Mouse (Mus musculus) subcutaneous adipose tissue, adult 2 months (tissue): ENCODE data around the gene Fam107a. TPM values are rescaled to one million over a fixed set of nuclear protein-coding genes. Genes with fewer than 3 reads are reported as not detected.

ENCODE experiments used
- polyA plus RNA-seq: library from polyadenylated mRNA; depleted of rRNA; stranded (reverse); fragments of >200 nt; gene quantifications from 2 replicates; pipeline ENCODE4 v1.2.3, GENCODE M21; 2012; ENCODE audit warnings: low replicate concordance; rRNA removed

Gene Fam107a
- polyA plus RNA-seq: 1.1 and 6.1 TPM in 2 replicates

DNA sequence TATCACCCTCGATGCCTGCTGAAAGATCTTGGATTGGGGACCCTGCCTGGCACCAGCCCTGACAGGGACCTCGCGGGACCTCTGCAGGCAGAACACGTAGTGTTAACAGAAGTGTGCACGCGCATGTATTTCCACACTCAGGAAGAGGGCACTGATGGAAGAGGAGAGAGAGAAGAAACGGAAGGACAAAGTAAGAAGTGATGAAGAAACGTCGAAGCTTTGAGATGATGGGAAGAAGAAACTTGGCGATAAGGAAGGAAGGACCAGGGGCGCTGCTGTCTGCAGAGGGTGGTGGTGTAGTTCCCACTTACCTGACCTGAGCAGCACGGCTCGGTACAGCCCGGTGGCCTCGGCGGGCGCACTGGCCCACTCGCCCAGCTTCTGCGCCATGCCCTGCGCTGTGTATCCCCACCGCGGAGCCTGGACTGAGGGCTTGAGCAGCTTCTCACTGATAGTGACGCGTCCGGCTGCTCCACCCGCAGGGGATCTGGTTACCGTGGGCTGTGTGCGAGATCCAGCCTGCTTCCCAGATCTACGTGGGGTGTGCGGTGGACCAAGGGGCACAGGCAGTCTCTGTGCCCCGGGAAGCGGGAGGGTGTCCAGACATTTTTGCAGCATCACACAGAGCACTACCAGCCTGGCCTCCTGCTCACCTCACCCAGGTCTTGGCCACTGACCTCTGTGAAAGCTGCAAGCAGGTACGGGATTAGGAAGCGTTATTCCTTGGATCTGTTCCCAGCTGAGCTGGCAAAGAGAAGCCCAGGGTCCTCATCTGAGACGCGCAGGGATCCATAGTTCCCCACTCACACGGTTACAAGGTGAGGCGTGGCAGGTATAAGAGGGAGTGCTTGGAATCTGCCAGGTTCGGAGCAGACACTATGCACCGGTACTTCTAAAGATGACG lies at the start of gene Fam107a:
TSS of gene Fam107a (minus strand) at position 830 of the 904 bp plus-strand sequence.

DNA sequence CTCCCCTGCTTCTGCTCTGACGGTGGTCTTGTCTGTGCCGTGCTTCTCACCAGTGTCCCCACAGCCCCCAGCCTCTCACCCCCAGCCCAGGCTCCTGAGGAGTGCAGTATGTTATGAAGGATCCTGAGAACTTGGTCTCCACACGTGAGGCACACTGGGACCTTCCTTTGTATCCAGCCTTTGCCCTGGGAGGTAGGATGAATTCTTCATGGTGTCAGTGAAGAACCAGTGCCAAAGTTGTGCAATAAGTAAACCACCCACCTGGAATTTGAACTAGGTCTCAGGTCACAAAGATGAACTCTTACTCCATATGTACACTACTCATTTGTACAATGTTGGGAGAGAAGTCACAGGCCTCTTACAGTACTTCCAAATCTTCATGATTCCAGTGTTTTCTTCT lies 58.7 kb downstream of the Fam107a start, which contains the start of gene Acox2:
TSS of gene Acox2 (minus strand) at position 188 of the 400 bp plus-strand sequence.

Other genes starting within 250 kb of the Fam107a start
- gene Rpp14, start 237.7 kb downstream of the Fam107a start, polyA plus RNA-seq: 12.8 and 13.7 TPM in 2 replicates
- 24.7 and 36.2 TPM in 2 replicates for gene Pxk, start 219.8 kb downstream of the Fam107a start, polyA plus RNA-seq
- gene Pdhb, start 145.0 kb downstream of the Fam107a start, polyA plus RNA-seq: 170 and 245 TPM in 2 replicates
- 10.2 and 14.4 TPM in 2 replicates for gene Kctd6, start 103.9 kb downstream of the Fam107a start, polyA plus RNA-seq
- gene Acox2, start 58.7 kb downstream of the Fam107a start, polyA plus RNA-seq: 2.1 and 7.0 TPM in 2 replicates
- 0.09 and 7.8 TPM in 2 replicates for gene Oit1, start 60.7 kb upstream of the Fam107a start, polyA plus RNA-seq